Mouse (Mus musculus): ENCODE data around the gene Ucp3. TPM values are rescaled to one million over a fixed set of nuclear protein-coding genes. Genes with fewer than 3 reads are reported as not detected.

The Ucp3 gene
- not detected in 2 replicates for polyA plus RNA-seq (2014; fragmentation: Nextera tagmentation; extraction: Ambion mirVana)

DNA sequence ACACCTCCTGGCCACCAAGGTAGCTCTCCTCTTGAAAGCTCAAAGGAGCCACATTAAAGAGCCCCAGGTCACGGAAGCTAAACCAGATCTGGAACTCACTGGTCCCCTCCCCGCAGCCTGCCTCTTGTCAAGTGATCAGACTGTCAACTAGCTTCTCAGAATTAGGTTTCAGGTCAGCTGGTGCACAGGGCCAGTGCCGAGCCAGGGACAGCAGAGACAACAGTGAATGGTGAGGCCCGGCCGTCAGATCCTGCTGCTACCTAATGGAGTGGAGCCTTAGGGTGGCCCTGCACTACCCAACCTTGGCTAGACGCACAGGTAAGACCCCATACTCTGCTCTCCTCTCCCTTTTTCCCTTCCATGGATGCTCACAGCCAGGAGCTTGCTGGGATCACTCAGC is at the start of gene Ucp3:
Gene Ucp3, plus strand, starts transcription at position 214 of the 400 bp plus-strand sequence.
- H3K4me1 ChIP-seq (replicated peaks; ENCODE audit: control insufficient read depth, insufficient read depth, low read length), result peaks cover 15% of the 10 kb centered on the region
- no peak within 1 kb of the TSS for H3K9ac ChIP-seq (ENCODE audit: low read depth, low read length)
- H3K27me3 ChIP-seq (replicated peaks; ENCODE audit: control insufficient read depth, insufficient read depth, low read length), result no peaks in the 10 kb centered on the region
- H3K9me3 ChIP-seq (ENCODE audit: control insufficient read depth, low read length), result no peaks in the 10 kb centered on the region
- no peak for ATAC-seq (replicated peaks; ENCODE audit: low FRiP score)
- no peak within 1 kb of the TSS for H3K4me3 ChIP-seq (ENCODE audit: low read depth, low read length)
- H3K27ac ChIP-seq (ENCODE audit: low read depth, low read length), result no peak within 1 kb of the TSS
- H3K4me2 ChIP-seq, result no peak within 1 kb of the TSS
- peaks cover 2% of the 10 kb centered on the region for H3K36me3 ChIP-seq (ENCODE audit: control insufficient read depth, insufficient read depth, low read length)
- WGBS, result 81% methylated on average over 6 of the region's 6 CpGs
- no peak for DNase-seq (ENCODE audit: low spot score)

- DNase-seq (ENCODE audit: low spot score), result no peak
- no peaks in the 10 kb centered on the region for H3K27me3 ChIP-seq (replicated peaks; ENCODE audit: control insufficient read depth, insufficient read depth, low read length)
- H3K4me3 ChIP-seq (ENCODE audit: low read depth, low read length), result no peak overlapping the region
- no peak overlapping the region for H3K9ac ChIP-seq (ENCODE audit: low read depth, low read length)
- no peaks in the 10 kb centered on the region for H3K9me3 ChIP-seq (ENCODE audit: control insufficient read depth, low read length)
- ATAC-seq (replicated peaks; ENCODE audit: low FRiP score), result no peak
- H3K4me1 ChIP-seq (replicated peaks; ENCODE audit: control insufficient read depth, insufficient read depth, low read length), result no peaks in the 10 kb centered on the region
- no peak overlapping the region for H3K27ac ChIP-seq (ENCODE audit: low read depth, low read length)
- H3K4me2 ChIP-seq, result no peak overlapping the region
- 87% methylated on average over 3 of the region's 3 CpGs for WGBS
- H3K36me3 ChIP-seq (ENCODE audit: control insufficient read depth, insufficient read depth, low read length), result peaks cover 28% of the 10 kb centered on the region
Measured at GRCm38 (mm10) chr7:100425795-100426194, 47.0 kb upstream of the Ucp3 start.

DNA sequence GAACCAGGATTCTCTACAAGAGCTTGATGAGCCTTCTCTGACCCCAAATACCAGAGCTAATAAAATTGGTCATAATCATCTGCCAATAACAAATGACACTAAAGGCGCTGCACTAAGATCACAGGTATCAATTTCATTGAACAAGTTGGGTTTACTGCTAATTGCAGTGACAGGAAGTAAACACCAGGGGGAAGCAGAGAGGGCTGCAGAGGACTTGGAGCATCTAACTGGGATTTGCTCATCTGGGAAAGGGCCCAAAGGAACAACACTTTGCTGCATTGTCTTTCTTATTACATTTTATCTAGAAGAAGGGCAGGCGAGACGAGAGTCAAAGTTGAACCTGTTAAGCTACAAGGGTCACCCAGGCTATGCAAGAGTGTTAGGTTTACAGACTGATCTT is 43.7 kb upstream of the Ucp3 start:
- Histone ChIP-seq H3K4me2 (no peak overlapping the region), H3K4me1 (replicated peaks; ENCODE audit: control insufficient read depth, insufficient read depth, low read length) (no peaks in the 10 kb centered on the region), H3K27me3 (replicated peaks; ENCODE audit: control insufficient read depth, insufficient read depth, low read length) (no peaks in the 10 kb centered on the region), H3K27ac (ENCODE audit: low read depth, low read length) (no peak overlapping the region), H3K36me3 (ENCODE audit: control insufficient read depth, insufficient read depth, low read length) (peaks cover 36% of the 10 kb centered on the region), H3K9ac (ENCODE audit: low read depth, low read length) (no peak overlapping the region), H3K9me3 (ENCODE audit: control insufficient read depth, low read length) (no peaks in the 10 kb centered on the region), H3K4me3 (ENCODE audit: low read depth, low read length) (no peak overlapping the region)
- 67% methylated on average over 3 of the region's 3 CpGs for WGBS
- DNase-seq (ENCODE audit: low spot score) (no peak), ATAC-seq (replicated peaks; ENCODE audit: low FRiP score) (no peak)

DNA sequence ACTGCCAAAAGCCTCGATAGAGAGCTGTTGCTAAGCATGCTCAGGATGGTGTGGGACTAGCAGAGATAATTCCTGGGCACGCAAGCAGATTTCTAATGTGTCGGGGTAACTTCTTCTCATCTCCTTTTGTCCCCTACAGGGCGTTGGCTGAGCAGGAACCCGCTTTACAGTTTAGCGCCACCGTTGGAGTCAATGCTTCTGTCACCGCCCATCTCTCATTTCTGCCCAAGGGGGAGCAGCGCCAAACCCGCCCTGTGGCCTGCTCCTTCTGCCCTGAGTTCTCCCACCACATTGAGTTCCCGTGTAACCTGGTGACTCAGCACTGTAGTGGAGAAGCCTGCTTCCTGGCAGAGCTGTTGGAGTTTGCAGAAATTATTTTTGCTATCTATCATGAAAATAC is 42.9 kb upstream of the Ucp3 start:
- ATAC-seq (replicated peaks; ENCODE audit: low FRiP score), result no peak
- Histone ChIP-seq H3K4me1 (replicated peaks; ENCODE audit: control insufficient read depth, insufficient read depth, low read length) (no peaks in the 10 kb centered on the region), H3K27ac (ENCODE audit: low read depth, low read length) (no peak overlapping the region), H3K36me3 (ENCODE audit: control insufficient read depth, insufficient read depth, low read length) (peaks cover 36% of the 10 kb centered on the region), H3K9me3 (ENCODE audit: control insufficient read depth, low read length) (no peaks in the 10 kb centered on the region), H3K4me2 (no peak overlapping the region), H3K4me3 (ENCODE audit: low read depth, low read length) (no peak overlapping the region), H3K27me3 (replicated peaks; ENCODE audit: control insufficient read depth, insufficient read depth, low read length) (no peaks in the 10 kb centered on the region), H3K9ac (ENCODE audit: low read depth, low read length) (no peak overlapping the region)
- 86% methylated on average over 11 of the region's 11 CpGs for WGBS
- DNase-seq (ENCODE audit: low spot score), result no peak

GRCm38 (mm10) chr7:100431103-100431502 is 41.7 kb upstream of the Ucp3 start:
- Histone ChIP-seq H3K4me3 (ENCODE audit: low read depth, low read length) (no peak overlapping the region), H3K4me1 (replicated peaks; ENCODE audit: control insufficient read depth, insufficient read depth, low read length) (no peaks in the 10 kb centered on the region), H3K9ac (ENCODE audit: low read depth, low read length) (no peak overlapping the region), H3K27me3 (replicated peaks; ENCODE audit: control insufficient read depth, insufficient read depth, low read length) (no peaks in the 10 kb centered on the region), H3K9me3 (ENCODE audit: control insufficient read depth, low read length) (no peaks in the 10 kb centered on the region), H3K27ac (ENCODE audit: low read depth, low read length) (no peak overlapping the region), H3K36me3 (ENCODE audit: control insufficient read depth, insufficient read depth, low read length) (peaks cover 36% of the 10 kb centered on the region), H3K4me2 (no peak overlapping the region)
- no peak for DNase-seq (ENCODE audit: low spot score)
- ATAC-seq (replicated peaks; ENCODE audit: low FRiP score), result no peak
- WGBS, result 90% methylated on average over 5 of the region's 5 CpGs

- Histone ChIP-seq H3K4me1 (replicated peaks; ENCODE audit: control insufficient read depth, insufficient read depth, low read length) (no peaks in the 10 kb centered on the region), H3K9ac (ENCODE audit: low read depth, low read length) (no peak overlapping the region), H3K36me3 (ENCODE audit: control insufficient read depth, insufficient read depth, low read length) (peaks cover 35% of the 10 kb centered on the region), H3K9me3 (ENCODE audit: control insufficient read depth, low read length) (no peaks in the 10 kb centered on the region), H3K4me3 (ENCODE audit: low read depth, low read length) (no peak overlapping the region), H3K4me2 (no peak overlapping the region), H3K27ac (ENCODE audit: low read depth, low read length) (no peak overlapping the region), H3K27me3 (replicated peaks; ENCODE audit: control insufficient read depth, insufficient read depth, low read length) (no peaks in the 10 kb centered on the region)
- ATAC-seq (replicated peaks; ENCODE audit: low FRiP score) (no peak), DNase-seq (ENCODE audit: low spot score) (no peak)
- 93% methylated on average over 6 of the region's 6 CpGs for WGBS
Measured at GRCm38 (mm10) chr7:100433295-100433694, 39.5 kb upstream of the Ucp3 start.

DNA sequence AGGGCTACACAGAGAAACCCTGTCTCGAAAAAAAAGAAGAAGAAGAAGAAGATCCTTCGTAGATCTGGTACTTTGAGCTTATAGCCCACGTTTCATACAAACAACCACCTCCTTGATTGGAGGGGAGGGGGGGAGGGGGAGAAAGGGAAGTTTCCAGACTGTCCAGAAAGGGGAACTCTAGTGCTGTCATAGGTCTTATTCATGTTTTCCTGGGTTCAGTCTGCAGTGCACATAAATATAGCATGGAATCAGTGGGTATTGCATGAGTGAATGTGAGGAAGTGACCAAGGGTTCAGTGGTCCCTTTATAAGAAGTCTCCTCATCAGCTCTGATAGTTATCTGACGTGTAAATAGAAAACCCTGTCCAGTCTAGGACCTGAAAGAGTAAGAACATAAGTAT is 29.1 kb upstream of the Ucp3 start:
- no peaks in the 10 kb centered on the region for H3K27me3 ChIP-seq (replicated peaks; ENCODE audit: control insufficient read depth, insufficient read depth, low read length)
- ATAC-seq (replicated peaks; ENCODE audit: low FRiP score) (no peak), DNase-seq (ENCODE audit: low spot score) (no peak)
- no peak overlapping the region for H3K9ac ChIP-seq (ENCODE audit: low read depth, low read length)
- H3K27ac ChIP-seq (ENCODE audit: low read depth, low read length), result no peak overlapping the region
- H3K4me1 ChIP-seq (replicated peaks; ENCODE audit: control insufficient read depth, insufficient read depth, low read length), result no peaks in the 10 kb centered on the region
- H3K4me2 ChIP-seq, result no peak overlapping the region
- H3K36me3 ChIP-seq (ENCODE audit: control insufficient read depth, insufficient read depth, low read length), result peaks cover 21% of the 10 kb centered on the region; the same call in 1 of the 2 replicates
- H3K4me3 ChIP-seq (ENCODE audit: low read depth, low read length), result no peak overlapping the region
- WGBS, result 71% methylated on average over 4 of the region's 4 CpGs
- H3K9me3 ChIP-seq (ENCODE audit: control insufficient read depth, low read length), result no peaks in the 10 kb centered on the region

DNA sequence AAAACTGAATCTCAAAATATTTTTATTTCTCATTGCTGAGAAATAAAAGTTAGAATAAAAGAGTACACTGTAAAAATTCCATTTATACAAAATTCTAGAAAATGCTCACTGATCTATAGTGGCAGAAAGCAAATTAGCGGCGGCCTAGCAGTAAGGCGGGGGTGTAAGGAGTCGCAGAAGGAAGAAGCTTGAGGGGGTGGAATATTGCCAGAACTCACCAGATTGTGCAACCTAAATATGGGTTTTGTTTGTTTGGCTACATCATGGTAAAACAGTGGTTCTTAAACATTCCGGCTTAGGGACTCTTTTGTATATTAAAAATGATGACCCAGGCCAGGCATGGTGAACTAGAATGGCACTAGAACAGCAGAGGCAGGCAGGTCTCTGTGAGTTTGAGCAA is 26.5 kb upstream of the Ucp3 start:
- H3K4me3 ChIP-seq (ENCODE audit: low read depth, low read length), result no peak overlapping the region
- no peak for ATAC-seq (replicated peaks; ENCODE audit: low FRiP score)
- no peaks in the 10 kb centered on the region for H3K9me3 ChIP-seq (ENCODE audit: control insufficient read depth, low read length)
- H3K9ac ChIP-seq (ENCODE audit: low read depth, low read length), result no peak overlapping the region
- DNase-seq (ENCODE audit: low spot score), result no peak
- no peak overlapping the region for H3K27ac ChIP-seq (ENCODE audit: low read depth, low read length)
- H3K27me3 ChIP-seq (replicated peaks; ENCODE audit: control insufficient read depth, insufficient read depth, low read length), result no peaks in the 10 kb centered on the region
- H3K36me3 ChIP-seq (ENCODE audit: control insufficient read depth, insufficient read depth, low read length), result peaks cover 28% of the 10 kb centered on the region
- H3K4me2 ChIP-seq, result no peak overlapping the region
- H3K4me1 ChIP-seq (replicated peaks; ENCODE audit: control insufficient read depth, insufficient read depth, low read length), result no peaks in the 10 kb centered on the region
- 97% methylated on average over 5 of the region's 5 CpGs for WGBS

DNA sequence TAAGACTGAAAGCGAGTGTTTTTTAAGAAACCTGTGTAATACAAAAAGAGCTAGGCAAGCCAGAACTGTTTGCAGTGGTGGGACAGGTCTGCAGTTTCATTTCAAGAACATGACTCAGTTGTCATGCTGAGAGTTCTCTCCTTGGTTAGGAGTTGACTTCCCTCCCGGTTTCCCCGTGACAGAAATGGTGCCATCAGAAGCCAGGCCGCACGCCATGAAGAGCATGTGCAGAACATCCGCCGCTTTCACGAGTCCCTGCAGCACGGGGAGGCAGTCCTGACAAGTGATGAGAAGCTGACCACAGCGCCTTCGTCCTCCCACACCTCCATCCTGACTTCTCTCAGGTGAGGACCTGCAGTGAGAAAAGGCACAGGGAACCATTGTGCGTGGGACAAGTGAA is 24.3 kb upstream of the Ucp3 start:
- no peak overlapping the region for H3K9ac ChIP-seq (ENCODE audit: low read depth, low read length)
- ATAC-seq (replicated peaks; ENCODE audit: low FRiP score), result no peak
- peaks cover 27% of the 10 kb centered on the region for H3K36me3 ChIP-seq (ENCODE audit: control insufficient read depth, insufficient read depth, low read length)
- H3K27me3 ChIP-seq (replicated peaks; ENCODE audit: control insufficient read depth, insufficient read depth, low read length), result no peaks in the 10 kb centered on the region
- no peak for DNase-seq (ENCODE audit: low spot score)
- no peaks in the 10 kb centered on the region for H3K4me1 ChIP-seq (replicated peaks; ENCODE audit: control insufficient read depth, insufficient read depth, low read length)
- 89% methylated on average over 12 of the region's 12 CpGs for WGBS
- H3K27ac ChIP-seq (ENCODE audit: low read depth, low read length), result no peak overlapping the region
- no peak overlapping the region for H3K4me2 ChIP-seq
- no peaks in the 10 kb centered on the region for H3K9me3 ChIP-seq (ENCODE audit: control insufficient read depth, low read length)
- no peak overlapping the region for H3K4me3 ChIP-seq (ENCODE audit: low read depth, low read length)
